Mouse (Mus musculus): ENCODE data around the gene Uaca. TPM values are rescaled to one million over a fixed set of nuclear protein-coding genes. Genes with fewer than 3 reads are reported as not detected.

The Uaca gene
- polyA plus RNA-seq, 2 experiments, result 0.62 to 1.9 TPM

- ATAC-seq (ENCODE audit: insufficient read depth), result no peak
- Histone ChIP-seq H3K4me1 (replicated peaks; ENCODE audit: control insufficient read depth in 2 of 2, insufficient read depth in 2 of 2, low read length in 1 of 2) (peaks cover 0 to 2% of the 10 kb centered on the region in 2 experiments; a peak in 1 of 4 replicates), H3K36me3 (replicated peaks; ENCODE audit: control insufficient read depth, insufficient read depth, low read depth) (no peaks in the 10 kb centered on the region), H3K9me3 (ENCODE audit: control insufficient read depth, low read length) (no peaks in the 10 kb centered on the region), H3K4me3 (ENCODE audit: insufficient read depth in 1 of 2, low read depth in 2 of 2, low read length in 2 of 2) (no peak overlapping the region), H3K27ac (no peak overlapping the region), H3K27me3 (ENCODE audit: control insufficient read depth, insufficient read depth, low read length) (no peaks in the 10 kb centered on the region), H3K9ac (replicated peaks) (no peak overlapping the region), H3K4me2 (ENCODE audit: low read depth) (no peak overlapping the region)
- 4% methylated on average over 1 of the region's 1 CpGs for WGBS (ENCODE audit: insufficient replicate concordance)
- no peak for TF ChIP-seq EP300 (IDR thresholded peaks at IDR 0.05; ENCODE audit: low read depth)
- peak; percentile 54; the same call in 1 of the 2 replicates for TF ChIP-seq CTCF (IDR thresholded peaks at IDR 0.05; ENCODE audit: low read depth)
- DNase-seq (ENCODE audit: low read depth in 3 of 3, low spot score in 3 of 3), result peak; percentile 11 to 17 (median 17)
These were observed 25.0 kb downstream of the Uaca start for GRCm38 (mm10) chr9:60819340-60819739.

GRCm38 (mm10) chr9:60821501-60821900, 27.2 kb downstream of the Uaca start:
- peaks cover 0 to 2% of the 10 kb centered on the region in 2 experiments; a peak in 1 of 4 replicates for H3K4me1 ChIP-seq (replicated peaks; ENCODE audit: control insufficient read depth in 2 of 2, insufficient read depth in 2 of 2, low read length in 1 of 2)
- no peaks in the 10 kb centered on the region for H3K36me3 ChIP-seq (replicated peaks; ENCODE audit: control insufficient read depth, insufficient read depth, low read depth)
- no peak overlapping the region for H3K9ac ChIP-seq (replicated peaks)
- no peaks in the 10 kb centered on the region for H3K27me3 ChIP-seq (ENCODE audit: control insufficient read depth, insufficient read depth, low read length)
- no peak overlapping the region for H3K27ac ChIP-seq
- no peak overlapping the region for H3K4me2 ChIP-seq (ENCODE audit: low read depth)
- ATAC-seq (ENCODE audit: insufficient read depth), result no peak
- no peak for DNase-seq (ENCODE audit: low read depth in 3 of 3, low spot score in 3 of 3)
- H3K9me3 ChIP-seq (ENCODE audit: control insufficient read depth, low read length), result no peaks in the 10 kb centered on the region
- H3K4me3 ChIP-seq (ENCODE audit: insufficient read depth in 1 of 2, low read depth in 2 of 2, low read length in 2 of 2), result no peak overlapping the region
- no peak for TF ChIP-seq CTCF (IDR thresholded peaks at IDR 0.05; ENCODE audit: low read depth)
- no peak for TF ChIP-seq EP300 (IDR thresholded peaks at IDR 0.05; ENCODE audit: low read depth)
- WGBS (ENCODE audit: insufficient replicate concordance), result 74% methylated on average over 4 of the region's 4 CpGs

- H3K9me3 ChIP-seq (ENCODE audit: control insufficient read depth, low read length), result no peaks in the 10 kb centered on the region
These were observed 28.3 kb downstream of the Uaca start for GRCm38 (mm10) chr9:60822681-60823080.

GRCm38 (mm10) chr9:60825506-60825905, 31.2 kb downstream of the Uaca start:
- TF ChIP-seq CTCF (IDR thresholded peaks at IDR 0.05; ENCODE audit: low read depth) (no peak), EP300 (IDR thresholded peaks at IDR 0.05; ENCODE audit: low read depth) (no peak)
- WGBS (ENCODE audit: insufficient replicate concordance), result 79% methylated on average over 7 of the region's 7 CpGs

More at GRCm38 (mm10) chr9:60822681-60823080, 28.3 kb downstream of the Uaca start:
- Histone ChIP-seq H3K27ac (no peak overlapping the region), H3K27me3 (ENCODE audit: control insufficient read depth, insufficient read depth, low read length) (no peaks in the 10 kb centered on the region), H3K4me2 (ENCODE audit: low read depth) (no peak overlapping the region), H3K4me3 (ENCODE audit: insufficient read depth in 1 of 2, low read depth in 2 of 2, low read length in 2 of 2) (no peak overlapping the region), H3K36me3 (replicated peaks; ENCODE audit: control insufficient read depth, insufficient read depth, low read depth) (no peaks in the 10 kb centered on the region), H3K9ac (replicated peaks) (no peak overlapping the region), H3K4me1 (replicated peaks; ENCODE audit: control insufficient read depth in 2 of 2, insufficient read depth in 2 of 2, low read length in 1 of 2) (peaks cover 0 to 1% of the 10 kb centered on the region in 2 experiments; a peak in 1 of 4 replicates)
- ATAC-seq (ENCODE audit: insufficient read depth), result no peak
- DNase-seq (ENCODE audit: low read depth in 3 of 3, low spot score in 3 of 3), result no peak
- WGBS (ENCODE audit: insufficient replicate concordance), result 65% methylated on average over 6 of the region's 6 CpGs
- TF ChIP-seq EP300 (IDR thresholded peaks at IDR 0.05; ENCODE audit: low read depth) (no peak), CTCF (IDR thresholded peaks at IDR 0.05; ENCODE audit: low read depth) (no peak)

GRCm38 (mm10) chr9:60826759-60827158, 32.4 kb downstream of the Uaca start:
- WGBS (ENCODE audit: insufficient replicate concordance), result 66% methylated on average over 7 of the region's 7 CpGs
- Histone ChIP-seq H3K36me3 (replicated peaks; ENCODE audit: control insufficient read depth, insufficient read depth, low read depth) (no peaks in the 10 kb centered on the region), H3K9me3 (ENCODE audit: control insufficient read depth, low read length) (no peaks in the 10 kb centered on the region), H3K4me1 (replicated peaks; ENCODE audit: control insufficient read depth in 2 of 2, insufficient read depth in 2 of 2, low read length in 1 of 2) (0 out of 4 replicates have a peak, but pooled peaks cover 0 to 2% of the 10 kb centered on the region in 2 experiments), H3K4me2 (ENCODE audit: low read depth) (no peak overlapping the region), H3K27me3 (ENCODE audit: control insufficient read depth, insufficient read depth, low read length) (no peaks in the 10 kb centered on the region), H3K9ac (replicated peaks) (no peak overlapping the region), H3K27ac (no peak overlapping the region), H3K4me3 (ENCODE audit: insufficient read depth in 1 of 2, low read depth in 2 of 2, low read length in 2 of 2) (no peak overlapping the region)
- TF ChIP-seq CTCF (IDR thresholded peaks at IDR 0.05; ENCODE audit: low read depth) (no peak), EP300 (IDR thresholded peaks at IDR 0.05; ENCODE audit: low read depth) (no peak)
- DNase-seq (ENCODE audit: low read depth in 3 of 3, low spot score in 3 of 3), result no peak
- ATAC-seq (ENCODE audit: insufficient read depth), result no peak

More at GRCm38 (mm10) chr9:60825506-60825905, 31.2 kb downstream of the Uaca start:
- no peak overlapping the region for H3K4me3 ChIP-seq (ENCODE audit: insufficient read depth in 1 of 2, low read depth in 2 of 2, low read length in 2 of 2)
- H3K36me3 ChIP-seq (replicated peaks; ENCODE audit: control insufficient read depth, insufficient read depth, low read depth), result no peaks in the 10 kb centered on the region
- no peak for DNase-seq (ENCODE audit: low read depth in 3 of 3, low spot score in 3 of 3)
- H3K9me3 ChIP-seq (ENCODE audit: control insufficient read depth, low read length), result no peaks in the 10 kb centered on the region
- ATAC-seq (ENCODE audit: insufficient read depth), result no peak
- H3K27me3 ChIP-seq (ENCODE audit: control insufficient read depth, insufficient read depth, low read length), result no peaks in the 10 kb centered on the region
- H3K4me2 ChIP-seq (ENCODE audit: low read depth), result no peak overlapping the region
- H3K27ac ChIP-seq, result no peak overlapping the region
- H3K9ac ChIP-seq (replicated peaks), result no peak overlapping the region
- 0 out of 4 replicates have a peak, but pooled peaks cover 0 to 2% of the 10 kb centered on the region in 2 experiments for H3K4me1 ChIP-seq (replicated peaks; ENCODE audit: control insufficient read depth in 2 of 2, insufficient read depth in 2 of 2, low read length in 1 of 2)

All from liver, embryonic 14.5 days (tissue).